Mouse (Mus musculus) skeletal muscle tissue, adult 2 months (tissue): ENCODE measurements at regions not wholly inside any gene's neighbourhood (a gene's known extent, or its start where the extent isn't known, plus 50 kb on each side); places are given as distances from the start of the nearest gene placed in this dataset.

ENCODE experiments used
- DNase-seq: peaks from one replicate; pipeline ENCODE4 v3.0.0-alpha.2; 2012; ENCODE audit warnings: low read depth, low spot score

DNA sequence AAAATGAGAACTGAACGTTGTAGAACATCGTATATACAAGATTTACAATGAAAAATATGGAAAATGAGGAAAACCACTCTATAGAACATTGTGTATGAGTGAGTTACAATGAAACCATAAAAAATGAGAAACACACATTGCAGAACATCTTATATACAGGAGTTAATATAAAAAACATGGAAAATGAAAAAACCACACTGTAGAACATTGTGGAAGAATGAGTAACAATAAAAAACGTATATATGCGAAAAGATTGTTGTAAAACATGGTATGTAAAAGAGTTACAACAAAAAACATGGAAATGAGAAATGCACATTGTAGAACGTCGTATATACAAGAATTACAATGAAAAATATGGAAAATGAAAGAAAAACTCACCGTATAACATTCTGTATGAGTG is 301.2 kb downstream of the Gm3376 start:
- peak; percentile 43 for DNase-seq

DNA sequence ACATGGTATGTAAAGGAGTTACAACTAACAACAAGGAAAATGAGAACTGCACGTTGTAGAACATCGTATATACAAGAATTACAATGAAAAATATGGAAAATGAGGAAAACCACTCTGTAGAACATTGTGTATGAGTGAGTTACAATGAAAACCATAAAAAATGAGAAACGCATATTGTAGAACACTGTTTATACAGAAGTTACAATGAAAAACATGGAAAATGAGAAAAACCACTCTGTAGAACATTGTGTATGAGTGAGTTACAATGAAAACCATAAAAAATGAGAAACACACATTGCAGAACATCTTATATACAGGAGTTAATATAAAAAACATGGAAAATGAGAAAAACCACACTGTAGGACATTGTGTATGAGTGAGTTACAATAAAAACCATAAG is 302.1 kb downstream of the Gm3376 start:
- peak; percentile 7 for DNase-seq
